Mouse (Mus musculus): ENCODE data around the gene Sept4.

DNA sequence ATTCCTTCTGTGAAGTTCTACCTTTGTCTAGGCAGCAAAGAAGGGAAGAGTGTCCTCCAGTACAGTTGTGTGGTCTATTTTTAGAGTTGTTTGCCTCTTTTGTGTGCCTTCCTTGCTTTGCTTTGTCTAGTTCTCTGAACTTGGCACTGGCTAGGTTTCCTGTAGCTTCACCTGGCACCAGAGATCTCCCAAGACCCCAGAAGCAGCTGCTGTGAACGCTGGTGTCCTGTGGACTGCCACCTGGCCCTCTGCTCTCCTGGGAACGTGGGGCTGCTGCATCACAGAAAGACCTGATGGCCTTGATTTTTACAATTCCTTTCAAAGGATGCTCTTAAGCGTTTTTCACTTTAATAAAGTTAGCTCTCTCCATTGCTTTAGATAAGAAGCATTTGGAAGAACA, 25.8 kb upstream of the Sept4 start:
- TF ChIP-seq FLI1 (IDR thresholded peaks at IDR 0.05; ENCODE audit: low read length) (no peak), GATA1 (IDR thresholded peaks at IDR 0.05; ENCODE audit: borderline replicate concordance, low read length) (no peak)

Measured in megakaryocyte, embryonic 14.5 days (primary cell).